Mouse (Mus musculus): Measurements from ENCODE around the gene Sall4.

GRCm38 (mm10) chr2:168809895-168810294, 42.2 kb upstream of the Sall4 start:
- no peak for TF ChIP-seq CTCF (IDR thresholded peaks at IDR 0.05 in 2 of 3, conservative IDR thresholded peaks at IDR 0.05 in 1 of 3; ENCODE audit: control insufficient read depth in 1 of 3, insufficient read depth in 1 of 3, low read depth in 2 of 3, low read length in 3 of 3, poor library complexity in 1 of 3, severe bottlenecking in 1 of 3)
- TF ChIP-seq POLR2A (IDR thresholded peaks at IDR 0.05; ENCODE audit: control insufficient read depth in 1 of 2, insufficient read depth in 1 of 2, low read depth in 1 of 2, low read length in 2 of 2, poor library complexity in 1 of 2), result no peak
- TF ChIP-seq MAZ (IDR thresholded peaks at IDR 0.05; ENCODE audit: low read depth, low read length), result no peak
- TF ChIP-seq EP300 (IDR thresholded peaks at IDR 0.05; ENCODE audit: low read depth in 1 of 2, low read length in 2 of 2), result no peak
- no peak for TF ChIP-seq MEF2A (IDR thresholded peaks at IDR 0.05; ENCODE audit: extremely low read depth, insufficient replicate concordance, low read depth, low read length, poor library complexity, severe bottlenecking)
- no peak for TF ChIP-seq HCFC1 (IDR thresholded peaks at IDR 0.05; ENCODE audit: low read depth, low read length)
- TF ChIP-seq ZNF384 (IDR thresholded peaks at IDR 0.05; ENCODE audit: low read depth, low read length), result no peak
- TF ChIP-seq RCOR1 (IDR thresholded peaks at IDR 0.05; ENCODE audit: low read depth, low read length), result no peak
- TF ChIP-seq POLR2AphosphoS2 (IDR thresholded peaks at IDR 0.05; ENCODE audit: low read length), result no peak
- no peak for TF ChIP-seq CHD2 (IDR thresholded peaks at IDR 0.05; ENCODE audit: low read length)

All from MEL (cell line).